Mouse (Mus musculus) spleen, adult 12 weeks (tissue): ENCODE results near the gene Igfals.
A peak's percentile ranks its signal among the peaks of the same experiment; 100 is the strongest.

Experiments used
- DNase-seq: peaks from one replicate; pipeline ENCODE4 v3.0.0; 2022; ENCODE audit warnings: low spot score

The Igfals gene

DNA sequence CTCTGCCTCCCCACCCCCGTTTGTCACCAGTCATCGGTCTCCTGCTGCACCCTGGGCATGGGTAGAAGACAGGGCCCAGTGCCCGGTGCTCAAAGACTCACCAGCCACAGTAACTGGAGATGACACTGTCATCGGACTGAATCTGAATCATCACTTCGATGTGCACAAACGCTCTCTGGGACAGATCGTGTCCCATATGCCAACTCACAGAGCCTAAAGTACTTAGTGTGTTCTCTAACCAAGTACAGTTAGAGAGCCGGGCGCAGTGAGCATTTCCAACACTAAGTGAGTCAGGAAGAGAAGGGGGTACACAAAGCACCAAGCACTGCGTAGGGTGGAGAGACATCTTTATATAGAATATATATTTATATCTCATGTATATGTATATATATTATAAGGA, 2.1 kb downstream of the Igfals start:
- DNase-seq, result no peak

DNA sequence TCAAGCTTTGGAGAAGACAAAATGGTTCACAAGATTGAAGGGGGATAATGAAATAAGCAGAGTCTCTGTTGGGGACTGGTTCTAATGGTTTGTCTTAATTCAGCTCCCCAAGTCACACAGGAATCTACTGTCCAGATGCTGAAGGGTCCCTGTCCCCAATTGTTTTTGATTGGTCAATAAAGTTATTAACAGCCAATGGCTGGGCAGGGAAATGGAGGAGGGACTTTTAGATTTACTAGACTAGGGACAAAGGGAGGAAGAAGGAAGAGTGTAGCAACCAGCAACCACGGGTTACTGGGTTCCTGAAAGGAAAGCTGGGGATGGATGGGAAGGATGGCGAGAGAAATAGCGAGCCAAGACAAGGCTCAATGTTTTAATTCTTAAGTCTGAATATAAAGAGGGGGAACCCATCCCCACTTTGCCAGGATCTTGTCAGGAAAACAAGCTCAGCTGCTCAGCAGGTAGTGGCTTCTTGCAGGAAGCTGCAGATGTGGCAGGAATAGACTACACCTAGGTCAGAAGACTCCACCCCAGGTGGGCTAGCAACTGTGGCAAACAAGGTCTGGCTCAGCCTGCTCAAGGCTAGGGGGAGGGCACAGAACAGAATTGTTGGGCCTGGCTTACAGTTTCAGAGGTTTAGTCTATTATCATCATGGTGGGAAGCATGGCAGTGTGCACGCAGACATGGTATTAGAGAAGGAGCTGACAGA, 8.1 kb downstream of the Igfals start:
- DNase-seq, result no peak

GRCm38 (mm10) chr17:24874405-24874745, 8.6 kb downstream of the Igfals start:
- DNase-seq, result no peak

- DNase-seq, result no peak
Measured at GRCm38 (mm10) chr17:24874989-24875388, 9.2 kb downstream of the Igfals start.

- no peak for DNase-seq
Measured at GRCm38 (mm10) chr17:24877336-24878116, 11.7 kb downstream of the Igfals start.

- no peak for DNase-seq
Measured at GRCm38 (mm10) chr17:24878117-24878397, 12.3 kb downstream of the Igfals start.

DNA sequence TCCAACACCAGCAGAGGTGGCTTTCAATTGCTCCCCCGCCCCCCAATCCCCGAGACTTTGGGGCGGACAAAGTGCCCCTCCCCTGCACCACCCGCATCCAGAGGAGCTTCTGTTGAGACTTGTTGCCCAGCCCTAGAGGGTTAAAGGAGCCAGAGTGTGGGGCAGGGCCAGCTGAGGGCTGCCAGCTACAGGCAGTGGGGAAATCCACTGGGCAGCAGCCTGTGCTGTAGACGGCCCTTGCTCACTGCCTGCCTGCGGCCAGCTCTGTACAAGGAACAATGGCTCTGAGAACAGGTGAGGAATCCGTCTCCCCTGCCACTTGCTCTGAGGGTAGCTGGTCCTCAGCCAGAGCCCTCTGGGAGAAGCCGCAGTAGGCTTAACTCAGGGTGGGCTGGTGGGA, 12.7 kb downstream of the Igfals start:
- DNase-seq, result no peak

DNA sequence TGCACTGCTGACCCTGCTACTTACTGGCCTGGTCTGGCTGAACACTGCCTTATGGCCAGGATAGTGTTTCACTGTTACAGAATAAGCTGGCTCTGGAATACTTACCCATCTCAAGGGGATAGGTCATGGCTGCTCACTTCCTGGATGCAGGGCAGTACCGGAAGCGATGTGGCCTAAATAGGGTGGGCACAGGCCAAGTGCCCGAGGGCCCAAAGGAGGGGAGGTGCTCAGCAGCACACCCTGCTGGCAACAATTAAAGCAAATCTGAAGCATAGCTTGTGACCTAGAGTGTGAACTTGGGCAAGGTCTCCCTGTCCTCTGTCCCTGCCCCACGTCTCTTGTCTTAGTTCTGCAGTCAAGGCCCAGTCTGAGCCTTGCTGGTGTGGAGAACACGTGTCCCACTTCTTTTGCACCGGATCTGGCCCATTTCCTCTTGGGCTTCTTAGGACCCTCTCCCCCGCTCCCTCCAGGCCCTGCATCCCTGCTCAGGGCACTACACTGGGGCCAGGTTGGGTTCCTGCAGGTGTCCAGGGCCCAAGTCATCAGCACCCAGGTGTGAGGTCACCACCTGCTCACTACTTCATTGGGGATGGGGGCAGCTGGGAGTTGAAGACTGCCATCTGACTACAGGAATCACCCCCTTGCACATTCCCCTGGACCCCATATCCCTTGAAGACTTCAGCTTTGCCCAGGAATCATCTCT, 16.1 kb downstream of the Igfals start:
- no peak for DNase-seq

DNA sequence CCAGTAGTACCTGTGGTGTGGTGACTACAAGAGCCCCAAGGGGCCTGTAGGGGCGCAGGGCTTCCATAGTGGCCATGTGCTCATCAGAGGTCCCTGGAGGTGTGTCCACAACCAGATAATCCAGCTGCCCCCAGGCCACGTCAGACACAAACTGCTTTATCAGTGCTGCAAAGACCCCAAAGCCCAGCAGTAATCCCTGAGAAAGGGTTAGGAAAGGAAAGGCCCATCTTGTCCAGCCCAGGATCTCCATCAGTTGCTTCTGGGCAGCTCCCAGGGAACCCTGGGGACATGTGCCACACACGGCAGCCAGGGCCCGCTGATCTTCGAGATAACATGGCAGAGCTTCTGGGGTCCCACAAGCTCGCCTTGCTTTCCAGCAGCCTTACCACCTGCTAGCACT, 18.6 kb downstream of the Igfals start:
- no peak for DNase-seq

- DNase-seq, result no peak
Measured at GRCm38 (mm10) chr17:24885356-24886133, 19.7 kb downstream of the Igfals start.

DNA sequence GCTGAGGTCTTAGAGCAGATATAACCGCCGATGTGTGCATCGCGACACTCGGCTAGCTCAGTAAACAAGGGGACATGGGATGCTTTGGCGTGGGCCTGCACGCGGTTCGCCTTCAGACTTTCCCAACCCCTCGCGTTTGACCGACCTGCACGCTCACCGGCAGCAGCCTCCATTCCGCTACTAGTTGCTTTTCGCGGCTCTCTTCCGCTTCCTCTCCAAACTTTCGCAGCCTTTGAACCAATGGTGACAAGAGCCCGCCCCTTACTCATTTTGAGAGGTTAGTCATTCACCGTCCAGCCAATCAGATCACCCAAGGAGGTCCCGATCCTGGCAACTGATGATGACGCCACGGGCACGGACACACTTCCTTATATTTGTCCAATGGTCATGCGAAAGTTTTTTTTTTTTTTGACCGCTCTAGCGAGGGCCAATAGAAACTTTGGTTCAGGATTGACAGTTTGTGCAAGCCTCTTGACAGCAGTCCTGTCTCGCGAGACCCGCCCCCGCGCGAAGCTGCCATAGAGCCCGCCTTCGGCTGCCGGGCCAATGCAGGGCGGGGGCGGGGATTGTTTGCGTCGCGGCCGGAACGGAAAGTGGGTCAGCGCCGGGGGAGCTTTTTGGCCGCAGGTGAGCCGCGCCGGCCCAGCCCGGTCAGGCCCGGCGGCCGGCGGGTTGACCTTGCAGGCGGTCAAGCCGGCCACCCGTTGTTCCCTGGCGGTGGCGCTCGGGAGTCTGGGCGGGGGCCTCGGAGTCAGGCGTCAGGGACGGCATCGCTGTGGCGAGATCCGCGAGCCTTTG, 20.5 kb downstream of the Igfals start, which contains the start of the genes Nubp2 and Spsb3:
Nubp2 (minus strand) TSS at position 216 of the 798 bp plus-strand sequence.
Spsb3 (plus strand) TSS at position 510 of the 798 bp plus-strand sequence.
- peak; percentile 93 for DNase-seq

- DNase-seq, result no peak
Measured at GRCm38 (mm10) chr17:24886932-24887271, 21.1 kb downstream of the Igfals start.

DNA sequence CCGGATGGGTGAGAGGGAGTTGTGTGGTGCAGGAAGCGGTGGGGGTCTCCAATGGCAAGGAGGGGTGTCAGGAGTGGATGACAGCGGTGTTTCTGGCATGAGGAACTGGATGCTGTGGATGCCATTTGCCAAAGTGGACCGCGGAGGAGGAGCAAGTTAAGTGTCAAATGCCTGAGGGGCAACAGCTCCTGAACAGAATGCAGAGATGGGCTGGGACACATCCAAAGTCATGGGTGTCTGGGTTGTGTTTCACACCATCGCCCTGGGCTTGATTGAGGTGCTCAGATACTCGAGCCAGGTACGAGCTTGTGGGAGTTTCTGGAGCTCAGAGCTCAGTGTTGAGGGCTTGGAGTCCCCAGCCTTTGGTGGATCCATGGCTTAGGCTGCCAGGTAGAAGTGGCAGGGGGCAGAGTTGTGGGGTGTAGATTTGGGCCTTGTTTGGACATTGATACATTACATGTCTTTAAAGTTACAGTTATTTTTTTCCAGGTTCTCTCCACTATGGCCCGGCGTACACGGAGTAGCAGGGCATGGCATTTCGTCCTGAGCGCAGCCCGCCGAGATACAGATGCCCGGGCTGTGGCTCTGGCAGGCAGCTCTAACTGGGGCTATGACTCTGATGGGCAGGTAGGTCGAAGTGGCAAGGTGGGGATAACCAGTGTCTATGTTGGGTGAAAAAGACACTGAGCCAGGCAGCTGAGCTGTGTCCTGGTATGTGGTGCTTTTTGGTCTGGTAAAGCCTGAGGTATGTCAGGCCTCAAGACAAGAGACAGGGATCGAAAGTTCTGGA, 21.7 kb downstream of the Igfals start:
- no peak for DNase-seq

GRCm38 (mm10) chr17:24888862-24889261, 23.1 kb downstream of the Igfals start:
- no peak for DNase-seq

DNA sequence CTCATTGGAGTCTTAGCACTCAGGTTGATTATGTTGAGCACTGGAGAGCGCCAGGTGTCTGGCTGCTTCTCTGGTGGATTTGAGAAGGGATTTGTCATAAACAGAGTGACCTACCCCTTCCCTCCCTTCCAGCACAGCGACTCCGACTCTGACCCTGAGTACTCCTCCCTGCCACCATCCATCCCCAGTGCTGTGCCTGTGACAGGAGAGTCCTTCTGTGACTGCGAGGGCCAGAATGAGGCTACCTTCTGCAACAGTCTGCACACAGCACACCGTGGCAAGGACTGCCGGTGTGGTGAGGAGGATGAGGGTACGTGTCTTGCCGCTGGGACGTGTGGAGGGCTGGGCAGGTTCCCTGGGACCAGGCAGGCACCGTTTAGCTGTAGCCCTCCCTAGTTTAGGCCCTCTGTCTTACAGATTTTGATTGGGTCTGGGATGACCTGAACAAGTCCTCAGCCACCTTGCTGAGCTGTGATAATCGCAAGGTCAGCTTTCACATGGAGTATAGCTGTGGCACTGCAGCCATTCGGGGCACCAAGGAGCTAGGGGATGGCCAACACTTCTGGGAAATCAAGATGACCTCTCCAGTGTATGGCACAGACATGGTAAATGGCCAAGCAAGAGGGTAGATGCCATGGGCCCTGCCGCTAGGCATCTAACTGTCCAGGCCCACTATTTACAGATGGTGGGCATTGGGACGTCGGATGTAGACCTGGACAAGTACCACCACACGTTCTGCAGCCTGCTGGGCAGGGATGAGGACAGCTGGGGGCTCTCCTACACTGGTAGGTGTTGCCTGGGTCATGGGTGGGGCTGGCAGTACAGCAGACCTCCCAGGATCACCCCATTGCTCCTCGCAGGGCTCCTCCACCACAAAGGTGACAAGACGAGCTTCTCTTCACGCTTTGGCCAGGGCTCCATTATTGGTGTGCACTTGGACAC, 24.6 kb downstream of the Igfals start:
- DNase-seq, result no peak

- DNase-seq, result no peak
Measured at GRCm38 (mm10) chr17:24891321-24891720, 25.5 kb downstream of the Igfals start.

DNA sequence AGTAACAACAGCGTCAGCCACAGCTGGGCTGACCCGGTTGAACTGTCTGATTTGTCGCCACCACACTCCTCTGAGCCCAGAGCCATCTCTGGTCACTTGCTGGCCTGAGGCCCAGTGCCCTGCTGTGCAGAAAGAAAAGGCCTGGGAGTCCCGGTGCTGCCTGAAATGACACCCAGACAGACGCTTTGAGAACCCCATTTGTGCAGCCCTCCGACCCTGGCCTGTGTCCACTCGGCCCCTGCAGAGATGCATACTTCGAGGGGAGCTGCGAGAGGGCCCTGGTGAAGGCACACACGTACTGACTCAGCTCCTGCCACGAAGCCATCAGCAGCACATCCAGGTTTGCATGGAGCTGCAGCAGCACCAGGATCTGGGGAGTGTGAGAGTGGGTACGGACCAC, 27.0 kb downstream of the Igfals start:
- no peak for DNase-seq

DNA sequence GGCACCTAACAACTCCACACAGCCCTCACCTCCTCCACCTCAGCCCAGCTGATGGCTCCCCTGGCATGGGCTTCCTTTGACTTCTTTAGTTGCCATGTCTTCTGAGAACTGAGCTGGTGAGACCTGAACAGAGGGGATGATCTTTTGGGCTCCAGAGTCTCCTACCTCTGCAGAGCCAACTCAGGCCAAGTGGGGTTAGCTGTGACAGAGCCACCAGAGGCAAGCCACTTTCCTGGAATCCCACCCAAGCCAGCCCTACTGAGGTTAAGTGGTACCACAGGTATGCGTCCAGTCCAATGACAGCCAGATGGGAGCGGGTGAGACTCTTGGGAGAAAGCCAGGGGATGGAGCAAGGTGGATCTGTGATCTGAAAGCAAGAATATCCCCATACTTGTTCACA, 27.5 kb downstream of the Igfals start:
- no peak for DNase-seq
